Mouse (Mus musculus): ENCODE measurements around the gene Faap20. TPM values are rescaled to one million over a fixed set of nuclear protein-coding genes. Genes with fewer than 3 reads are reported as not detected.

Faap20 gene
- total RNA-seq, 2 experiments from 2014 or later: 22.2 to 24.3 TPM

- no peak for DNase-seq (ENCODE audit: low spot score in 2 of 2)
Measured at GRCm38 (mm10) chr4:155283001-155283503, 33.5 kb downstream of the Faap20 start.

- DNase-seq (ENCODE audit: low spot score in 2 of 2): no peak
Measured at GRCm38 (mm10) chr4:155283585-155283984, 34.0 kb downstream of the Faap20 start.

DNA sequence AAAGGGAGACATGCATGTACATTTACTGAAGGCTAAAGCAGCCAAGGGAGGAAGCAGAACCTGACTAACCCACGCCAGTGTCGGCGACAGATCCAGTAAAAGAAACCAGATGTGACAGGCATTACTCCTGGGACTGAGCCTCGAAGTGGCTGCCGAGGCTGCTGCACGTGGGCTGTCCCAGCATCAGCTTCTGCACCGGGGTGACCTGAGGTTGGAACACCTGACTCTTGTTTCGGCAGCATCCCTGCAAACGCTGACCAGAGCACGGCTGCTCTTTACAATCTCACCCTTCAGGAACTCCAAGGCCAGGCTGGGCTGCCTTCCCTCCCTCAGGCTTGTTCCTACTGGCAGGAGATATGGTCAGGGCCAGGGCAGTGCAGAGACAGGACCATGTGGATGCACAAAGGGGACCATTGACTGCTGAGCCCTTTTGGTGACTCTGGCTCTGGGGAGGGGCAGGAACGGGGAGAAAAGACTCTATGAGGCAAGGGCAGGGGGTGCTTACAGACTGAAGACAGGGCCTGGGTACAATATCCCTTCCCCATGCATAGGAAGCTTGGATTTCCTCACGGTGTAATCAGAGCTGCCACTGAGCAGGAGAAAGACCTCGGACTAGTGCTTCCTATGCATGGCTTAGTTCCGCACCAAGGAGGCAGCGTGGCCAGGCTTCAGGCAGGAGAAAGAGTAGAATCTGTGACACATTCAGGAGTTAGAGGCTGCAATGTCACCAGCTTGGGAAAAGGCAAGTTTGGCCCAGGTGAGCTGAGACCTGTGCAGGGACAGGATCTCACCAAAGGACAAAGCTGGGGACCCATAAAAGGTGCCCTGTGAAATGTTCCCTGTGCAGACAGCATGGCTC is 35.1 kb downstream of the Faap20 start:
- no peak for DNase-seq (ENCODE audit: low spot score in 2 of 2)

DNA sequence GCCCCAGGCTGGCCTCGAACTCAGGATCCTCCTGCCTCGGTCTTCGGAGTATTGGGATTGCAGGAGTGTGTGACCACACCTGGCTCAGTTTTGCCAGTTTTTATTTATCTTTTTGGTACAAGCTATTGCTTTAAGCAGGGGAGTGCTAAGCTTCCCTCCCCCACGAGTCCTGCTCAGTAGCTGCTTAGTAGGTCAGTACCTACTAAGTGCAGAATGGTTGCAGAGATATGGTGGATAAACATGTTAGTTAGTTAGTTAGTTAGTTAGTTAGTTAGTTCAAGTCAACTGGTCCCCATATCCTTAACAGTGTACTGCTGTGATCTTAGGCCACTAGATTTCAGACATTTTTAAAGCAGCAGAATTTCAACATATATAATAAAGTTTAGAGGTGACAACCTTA is 36.5 kb downstream of the Faap20 start:
- DNase-seq (ENCODE audit: low spot score in 2 of 2): no peak

GRCm38 (mm10) chr4:155287713-155288112 is 38.1 kb downstream of the Faap20 start:
- no peak for DNase-seq (ENCODE audit: low spot score in 2 of 2)

- DNase-seq (ENCODE audit: low spot score in 2 of 2): no peak
Measured at GRCm38 (mm10) chr4:155288586-155288985, 39.0 kb downstream of the Faap20 start.

- DNase-seq (ENCODE audit: low spot score in 2 of 2): no peak
Measured at GRCm38 (mm10) chr4:155290045-155290444, 40.4 kb downstream of the Faap20 start.

- DNase-seq (ENCODE audit: low spot score in 2 of 2): no peak
Measured at GRCm38 (mm10) chr4:155292863-155293262, 43.3 kb downstream of the Faap20 start.

- DNase-seq (ENCODE audit: low spot score in 2 of 2): no peak
Measured at GRCm38 (mm10) chr4:155294381-155294780, 44.8 kb downstream of the Faap20 start.

- DNase-seq (ENCODE audit: low spot score in 2 of 2): peak in 1 of 2 experiments; percentile 53
Measured at GRCm38 (mm10) chr4:155295026-155295590, 45.5 kb downstream of the Faap20 start.

- DNase-seq (ENCODE audit: low spot score in 2 of 2): peak in 1 of 2 experiments; percentile 51
Measured at GRCm38 (mm10) chr4:155295996-155296395, 46.4 kb downstream of the Faap20 start.

GRCm38 (mm10) chr4:155297057-155297456 is 47.5 kb downstream of the Faap20 start:
- peak in 1 of 2 experiments; percentile 59 for DNase-seq (ENCODE audit: low spot score in 2 of 2)

- no peak for DNase-seq (ENCODE audit: low spot score in 2 of 2)
Measured at GRCm38 (mm10) chr4:155298826-155299225, 49.2 kb downstream of the Faap20 start.

DNA sequence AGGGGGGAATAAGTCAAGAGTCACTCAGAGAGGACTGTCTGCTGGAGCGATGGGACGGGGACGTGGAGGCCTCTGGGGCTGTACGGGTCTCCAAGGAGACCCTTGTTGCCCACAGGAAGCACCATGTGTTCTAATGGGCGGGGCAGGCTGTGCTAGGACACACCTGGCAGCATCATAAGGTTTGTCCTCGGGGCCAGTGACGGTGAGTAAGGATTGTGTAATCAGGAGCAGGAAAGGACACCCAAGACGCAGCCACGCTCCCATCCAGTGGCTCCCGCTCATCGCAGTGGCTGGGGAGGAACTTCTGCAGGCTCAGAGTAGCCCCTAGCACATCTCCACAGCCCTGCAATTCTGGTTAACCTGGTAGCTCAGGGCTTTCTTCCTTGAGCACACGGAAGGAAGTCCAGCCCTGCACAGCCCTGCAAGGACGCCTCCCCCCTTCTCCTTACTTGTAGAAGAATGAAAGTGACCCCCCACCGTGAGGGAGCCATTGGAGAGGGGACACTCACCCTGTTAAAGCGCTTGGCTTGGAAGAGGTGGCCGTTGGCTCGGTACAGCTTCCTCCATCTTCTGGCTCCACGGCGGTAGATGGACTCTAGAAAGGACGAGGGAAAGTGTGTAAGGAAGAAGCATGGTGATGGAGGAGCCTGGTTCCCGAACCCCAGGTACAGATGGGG is 51.0 kb downstream of the Faap20 start:
- DNase-seq (ENCODE audit: low spot score in 2 of 2): no peak

DNA sequence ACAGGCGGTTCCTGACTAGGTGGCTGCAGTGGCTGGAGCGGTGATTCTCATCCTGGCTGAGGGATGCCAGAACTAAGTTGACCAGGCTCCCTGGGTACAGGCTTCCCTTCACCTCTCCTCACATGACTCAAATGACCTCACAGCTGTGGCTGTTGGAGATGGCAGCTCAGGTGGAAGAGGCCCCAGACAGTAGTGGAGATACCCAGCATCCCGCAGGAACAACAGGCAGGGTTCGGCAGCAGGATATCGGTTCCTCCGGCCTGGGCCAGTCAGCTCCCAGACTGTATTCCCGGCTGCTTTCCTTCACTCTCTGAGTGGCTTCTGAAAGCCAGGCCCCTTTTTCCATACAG is 51.5 kb downstream of the Faap20 start:
- no peak for DNase-seq (ENCODE audit: low spot score in 2 of 2)

DNA sequence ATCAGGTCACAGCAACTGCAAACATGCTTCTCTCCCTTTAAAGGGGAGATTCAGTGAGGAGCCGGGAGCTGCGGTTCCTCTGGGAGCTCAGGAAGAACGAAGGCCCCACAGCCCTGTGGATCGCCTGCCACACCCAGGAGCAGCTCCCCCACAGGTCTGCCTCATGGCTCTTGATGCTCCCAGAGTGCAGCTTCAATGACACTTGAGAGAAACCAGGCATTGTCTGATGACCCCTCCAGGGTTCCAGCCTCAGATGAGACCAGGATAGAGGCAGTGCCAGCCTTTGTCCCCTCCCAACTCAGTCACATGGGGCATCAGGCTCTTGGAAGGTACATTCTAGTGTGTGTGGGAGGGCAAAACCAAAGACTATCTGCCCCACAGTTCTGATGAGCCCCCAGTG is 52.4 kb downstream of the Faap20 start:
- DNase-seq (ENCODE audit: low spot score in 2 of 2): no peak

DNA sequence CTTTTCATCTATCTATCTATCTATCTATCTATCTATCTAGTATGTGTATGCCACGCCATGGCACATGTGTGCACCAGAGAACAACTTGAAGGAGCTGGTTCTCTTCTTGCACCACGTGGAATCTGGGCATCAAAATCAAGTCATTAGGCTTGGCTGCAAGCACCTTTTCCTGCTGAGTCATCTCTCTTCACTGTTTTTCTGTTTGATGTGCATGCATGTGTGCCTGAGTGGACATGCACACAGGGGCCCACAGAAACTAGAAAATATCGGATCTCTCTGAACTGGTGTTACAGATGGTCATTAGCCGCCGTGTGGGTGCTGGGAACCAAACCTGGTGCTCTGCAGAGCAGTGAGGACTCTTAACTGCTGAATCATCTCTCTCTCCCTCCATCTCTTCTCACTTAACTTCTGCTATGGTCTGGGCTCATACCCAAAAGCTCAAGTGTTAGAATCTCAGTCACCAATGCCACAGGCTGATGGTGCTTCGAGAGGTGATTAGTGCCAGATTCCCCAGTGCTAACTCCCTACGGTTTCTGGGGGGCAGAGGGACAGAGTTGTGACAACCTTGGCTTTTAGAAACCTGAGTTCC is 55.0 kb downstream of the Faap20 start:
- no peak for DNase-seq (ENCODE audit: low spot score in 2 of 2)

- no peak for DNase-seq (ENCODE audit: low spot score in 2 of 2)
Measured at GRCm38 (mm10) chr4:155305531-155306031, 56.0 kb downstream of the Faap20 start.

Measured in layer of hippocampus, postnatal 10 days (tissue).